Mouse (Mus musculus) adrenal gland, postnatal 36 days (tissue): ENCODE results near the gene Eaf2. TPM values are rescaled to one million over a fixed set of nuclear protein-coding genes. Genes with fewer than 3 reads are reported as not detected.
"Not testable (repeated sequence)": the region's sequence is repeated elsewhere in the genome, so short reads cannot be mapped to it uniquely, and the experiment has no call there.

Experiments used
- DNase-seq, 2 experiments: peaks; one replicate each; pipeline ENCODE4 v3.0.0; 2021; ENCODE audit warnings: mixed read lengths in 1 of 2
- total RNA-seq, 2 experiments: library from RNA; stranded (reverse); gene quantifications; 2 replicates each; pipeline ENCODE4 v1.2.3; 2021

Eaf2 gene
- total RNA-seq, 2 experiments from 2014 or later: 0.56 to 1.6 TPM

DNA sequence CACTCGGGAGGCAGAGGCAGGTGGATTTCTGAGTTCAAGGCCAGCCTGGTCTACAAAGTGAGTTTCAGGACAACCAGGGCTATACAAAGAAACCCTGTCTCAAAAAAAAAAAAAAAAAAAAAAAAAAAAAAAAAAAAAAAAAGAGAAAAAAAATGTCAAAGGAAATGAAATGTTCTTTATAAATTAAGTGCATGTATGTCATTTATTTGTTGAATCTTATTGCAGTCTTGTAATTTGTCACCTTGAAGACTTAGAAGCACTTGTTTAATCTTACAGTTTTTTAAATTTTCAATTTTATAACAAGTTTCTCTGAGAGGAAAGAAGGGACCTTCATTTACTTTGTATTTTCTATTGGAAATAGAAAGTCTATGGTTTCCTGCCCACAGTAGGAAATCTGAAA is 27.9 kb downstream of the Eaf2 start:
- not testable (repeated sequence) for DNase-seq

DNA sequence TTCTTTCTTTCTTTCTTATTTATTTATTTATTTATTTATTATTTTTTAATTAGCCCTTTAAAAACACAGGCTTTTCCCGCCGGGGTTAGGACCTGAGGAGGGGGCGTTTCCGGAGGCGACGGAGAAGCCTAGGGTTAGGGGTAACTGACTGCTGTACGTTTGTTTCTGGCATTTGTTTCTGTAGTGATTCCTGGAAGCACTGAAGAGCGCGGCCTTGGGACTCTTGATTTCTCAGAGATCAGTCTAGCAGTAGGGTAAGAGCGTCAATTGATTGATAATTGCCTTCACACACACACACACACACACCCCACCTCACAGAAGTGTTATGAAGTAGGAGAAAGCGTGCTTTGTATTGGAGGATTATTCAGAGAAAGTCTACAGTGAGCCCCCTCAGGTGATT is 46.0 kb downstream of the Eaf2 start:
- peak in 1 of 2 experiments; percentile 4 for DNase-seq

DNA sequence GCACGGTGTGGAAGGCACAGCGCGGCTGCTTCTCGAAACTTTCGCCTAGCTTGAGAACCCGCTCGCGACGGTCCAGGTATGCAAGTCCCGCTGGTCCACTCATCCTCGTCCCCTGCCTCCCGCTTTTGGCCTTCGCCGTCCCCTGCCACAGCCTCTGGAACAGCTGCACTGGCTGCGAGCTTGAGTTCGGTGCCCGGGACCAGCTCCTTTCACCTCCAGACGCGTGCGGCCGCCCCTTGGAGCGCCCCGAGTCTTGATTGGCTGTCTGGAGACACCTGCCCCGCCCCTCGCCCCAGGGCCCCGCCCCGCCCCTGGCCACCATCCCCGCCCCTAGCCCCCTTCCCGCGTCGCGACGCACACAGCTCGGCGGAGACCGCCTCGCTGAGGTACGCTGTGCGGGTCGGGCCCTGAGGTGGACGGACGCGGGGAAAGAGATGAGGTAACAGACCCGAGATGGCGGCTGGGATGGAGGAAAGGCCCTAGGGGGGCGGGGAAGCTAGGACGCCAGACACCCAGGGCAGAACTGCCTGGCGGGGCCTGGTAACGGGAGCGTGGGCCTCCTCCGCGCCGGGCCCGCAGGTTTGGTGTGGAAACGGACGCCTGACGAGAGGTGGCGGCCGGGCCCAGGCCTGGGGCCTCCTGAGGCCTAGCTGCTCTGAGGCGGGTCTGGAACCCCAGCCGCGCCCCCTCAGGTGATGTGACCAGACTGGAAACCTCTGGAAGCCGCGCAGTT is 46.6 kb downstream of the Eaf2 start, which contains the start of gene Iqcb1:
Gene Iqcb1, plus strand, starts transcription at position 332 of the 733 bp plus-strand sequence.
- peak; percentile 91 to 93 for DNase-seq

DNA sequence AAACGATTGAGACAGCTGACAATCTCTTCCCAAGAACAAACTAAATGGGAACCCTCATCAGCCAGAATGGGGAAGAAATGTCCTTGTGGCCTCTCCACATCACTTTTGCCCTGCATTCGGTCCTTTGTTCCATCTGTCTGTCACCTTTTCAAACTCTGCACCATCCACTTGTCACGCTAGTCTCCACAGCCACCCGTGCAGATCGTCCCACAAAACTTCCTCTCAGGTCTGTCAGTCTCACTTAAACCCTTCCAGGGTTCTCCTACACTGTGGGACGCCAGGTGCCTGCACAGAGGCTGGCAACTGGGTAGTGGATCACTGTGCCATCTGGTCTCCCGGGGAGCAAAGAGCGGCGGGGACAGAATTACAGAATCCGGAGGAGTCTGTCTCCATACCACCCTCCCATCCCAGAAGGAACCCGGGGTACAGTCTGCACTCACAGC is 47.2 kb downstream of the Eaf2 start:
- no peak for DNase-seq

DNA sequence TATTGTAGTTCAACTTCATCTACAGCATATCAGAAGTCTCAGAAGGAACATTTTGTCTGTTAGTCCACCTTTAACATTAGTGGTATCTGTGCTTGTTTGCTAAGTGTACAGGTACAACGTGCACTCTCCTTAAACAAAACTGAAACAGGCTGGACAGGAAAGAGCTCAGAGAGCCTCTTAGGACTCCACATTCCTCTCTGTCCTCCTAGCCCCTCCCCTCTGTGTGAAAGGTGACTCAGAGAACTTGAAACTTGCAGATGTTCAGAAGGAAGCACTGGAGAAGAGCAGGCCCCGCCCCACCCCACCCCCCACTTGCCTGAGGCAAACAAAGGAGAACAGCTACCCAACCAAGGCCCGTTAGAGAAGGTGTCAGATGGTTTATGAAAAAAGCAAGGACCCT is 53.3 kb downstream of the Eaf2 start:
- DNase-seq: peak in 1 of 2 experiments; percentile 11

DNA sequence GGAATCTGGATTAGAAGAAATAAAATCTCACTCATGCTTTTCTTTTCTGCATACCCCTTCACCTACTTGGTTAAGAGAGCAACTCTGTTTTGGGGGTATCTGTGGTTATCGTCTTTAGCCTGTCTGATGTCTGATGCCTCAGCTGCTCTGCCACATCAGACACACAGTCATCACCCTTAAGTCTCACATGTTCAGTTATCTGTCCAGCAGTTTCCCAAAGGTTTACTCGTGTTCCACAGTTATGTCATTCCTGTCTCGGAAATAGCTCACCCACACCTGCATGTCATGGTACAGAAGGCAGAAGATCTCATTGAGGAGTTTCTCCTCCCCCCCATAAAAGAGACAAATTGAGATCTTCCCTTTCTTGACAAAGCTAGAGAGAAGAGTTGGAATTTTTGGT is 54.1 kb downstream of the Eaf2 start:
- DNase-seq: no peak

DNA sequence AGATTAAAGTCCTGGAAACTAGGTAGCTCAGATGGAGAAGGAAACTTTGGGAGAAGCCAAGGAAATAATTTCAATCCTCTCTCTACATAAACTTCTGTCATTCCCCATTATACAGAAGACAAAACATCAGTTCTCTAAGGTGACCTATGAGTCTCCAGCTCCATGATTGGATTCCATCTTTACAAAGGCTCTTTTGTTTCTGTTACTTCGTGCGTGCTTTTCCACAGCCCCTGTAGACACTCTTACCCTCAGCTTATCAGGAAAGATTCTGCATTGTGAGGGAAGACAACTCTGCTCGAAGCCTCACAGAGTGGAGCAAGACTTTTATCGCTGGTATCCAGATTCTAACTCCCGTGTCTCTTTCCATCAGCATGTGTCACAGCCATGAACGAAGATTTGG is 54.8 kb downstream of the Eaf2 start:
- DNase-seq: no peak

DNA sequence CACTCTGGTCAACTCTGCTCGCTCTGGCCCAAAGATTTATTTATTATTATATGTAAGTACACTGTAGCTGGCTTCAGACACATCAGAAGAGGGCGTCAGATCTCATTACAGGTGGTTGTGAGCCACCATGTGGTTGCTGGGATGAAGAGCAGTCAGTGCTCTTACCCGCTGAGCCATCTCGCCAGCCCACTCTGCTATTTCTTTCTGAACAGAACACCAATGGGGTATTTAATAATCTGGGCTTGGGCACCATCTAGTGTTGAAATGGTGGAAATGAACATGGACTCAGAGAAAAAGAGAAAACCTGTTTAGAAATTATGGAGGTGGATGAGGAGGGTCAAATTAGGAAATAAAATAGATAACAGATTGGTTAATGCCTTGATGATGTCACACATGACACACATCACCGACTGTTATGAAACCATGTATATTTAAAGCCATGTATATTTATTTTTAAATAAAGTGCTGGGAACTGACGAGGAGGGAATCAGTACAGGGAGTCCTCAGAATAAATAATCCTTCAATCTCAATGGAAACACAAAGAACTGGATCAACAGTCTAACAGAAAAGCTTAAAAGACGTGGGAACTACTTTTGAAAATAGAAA is 57.4 kb downstream of the Eaf2 start:
- DNase-seq: peak; percentile 63

DNA sequence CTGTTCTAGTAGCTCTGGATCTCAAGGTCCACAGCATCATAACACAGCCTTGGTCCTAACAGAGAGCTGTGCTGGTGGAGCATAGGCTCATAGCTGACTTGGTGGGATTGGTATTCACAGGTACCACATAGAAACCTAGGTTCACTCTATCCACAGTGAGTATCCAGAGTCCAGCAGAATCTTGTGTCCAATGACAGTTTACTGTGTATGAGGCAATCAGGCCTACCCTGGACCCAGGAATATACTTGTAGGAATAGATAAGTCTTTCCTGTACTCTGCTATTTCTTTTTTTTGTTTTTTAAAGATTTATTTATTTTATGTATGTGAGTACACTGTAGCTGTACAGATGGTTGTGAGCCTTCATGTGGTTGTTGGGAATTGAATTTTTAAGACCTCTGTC is 57.9 kb downstream of the Eaf2 start:
- no peak for DNase-seq

DNA sequence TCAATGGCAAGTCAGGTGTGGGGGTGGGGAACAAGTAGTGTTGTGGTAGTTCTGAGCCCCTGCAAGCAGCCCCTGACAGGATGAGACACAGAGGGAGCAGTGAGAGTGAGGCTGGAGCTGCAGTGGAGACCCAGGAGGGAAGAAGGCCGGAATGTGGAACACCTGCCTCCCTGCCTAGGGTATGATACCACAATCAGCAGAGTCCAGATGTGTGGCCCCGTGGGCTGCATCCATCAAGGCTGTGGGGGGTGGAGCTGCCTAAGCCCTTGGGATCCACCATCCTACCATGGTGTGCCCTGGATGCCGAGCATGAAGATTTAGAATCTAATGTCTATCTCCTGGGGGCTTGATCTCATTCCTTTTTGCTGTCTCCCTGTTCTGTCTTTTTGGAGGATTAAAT is 61.1 kb downstream of the Eaf2 start:
- no peak for DNase-seq

DNA sequence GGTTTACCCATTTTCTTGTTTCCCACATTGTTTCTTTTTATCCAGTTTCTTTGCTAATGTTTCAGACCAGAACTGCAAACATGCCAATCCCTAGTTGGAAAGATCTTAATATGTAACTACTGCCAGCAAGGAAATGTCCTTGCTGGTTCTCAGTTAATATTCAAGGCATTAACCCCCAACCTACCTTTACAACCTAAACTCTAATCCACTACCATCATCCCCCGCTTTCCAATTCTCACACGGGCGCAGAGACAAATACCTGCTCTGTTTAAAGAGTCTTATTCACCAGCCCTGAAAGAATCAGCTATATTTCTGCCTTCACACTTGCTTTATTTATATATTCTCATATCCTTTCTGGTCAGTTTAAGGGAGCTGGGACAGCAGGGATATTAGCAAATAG is 66.2 kb downstream of the Eaf2 start:
- no peak for DNase-seq

DNA sequence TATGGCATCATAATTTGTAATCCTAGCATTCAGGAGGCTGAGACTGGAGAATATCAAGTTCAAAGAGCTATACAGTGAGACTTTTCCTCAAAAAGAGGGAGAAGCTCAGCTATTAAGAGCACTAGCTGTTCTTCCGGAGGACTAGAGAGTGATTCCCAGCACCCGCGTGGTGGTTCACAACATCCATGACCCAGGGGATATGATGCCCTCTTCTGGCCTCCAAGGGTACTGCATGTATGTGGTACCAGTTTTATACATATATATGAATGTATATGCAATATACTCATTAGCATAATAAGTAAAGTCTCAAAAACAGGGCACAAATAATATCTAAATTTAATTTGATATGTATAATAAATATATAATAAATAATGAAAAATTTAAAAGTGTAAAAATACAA is 72.4 kb downstream of the Eaf2 start:
- no peak for DNase-seq

DNA sequence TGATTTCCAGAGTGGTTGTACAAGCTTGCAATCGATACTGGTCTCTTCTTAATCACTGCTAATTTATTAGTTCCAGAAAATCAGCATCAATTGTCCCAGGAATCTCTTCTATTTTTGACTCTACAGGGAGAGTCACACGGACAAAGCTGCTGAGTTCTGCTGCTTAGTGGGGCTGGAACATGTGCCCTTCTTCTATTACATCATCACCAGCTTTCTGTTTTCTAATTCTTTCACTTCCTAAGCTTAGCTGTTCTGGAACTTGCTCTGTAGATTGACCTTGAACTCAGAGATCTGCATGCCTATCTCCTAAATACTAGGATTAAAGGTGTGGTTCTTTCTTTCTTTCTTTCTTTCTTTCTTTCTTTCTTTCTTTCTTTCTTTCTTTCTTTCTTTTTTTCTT is 76.5 kb downstream of the Eaf2 start:
- no peak for DNase-seq

DNA sequence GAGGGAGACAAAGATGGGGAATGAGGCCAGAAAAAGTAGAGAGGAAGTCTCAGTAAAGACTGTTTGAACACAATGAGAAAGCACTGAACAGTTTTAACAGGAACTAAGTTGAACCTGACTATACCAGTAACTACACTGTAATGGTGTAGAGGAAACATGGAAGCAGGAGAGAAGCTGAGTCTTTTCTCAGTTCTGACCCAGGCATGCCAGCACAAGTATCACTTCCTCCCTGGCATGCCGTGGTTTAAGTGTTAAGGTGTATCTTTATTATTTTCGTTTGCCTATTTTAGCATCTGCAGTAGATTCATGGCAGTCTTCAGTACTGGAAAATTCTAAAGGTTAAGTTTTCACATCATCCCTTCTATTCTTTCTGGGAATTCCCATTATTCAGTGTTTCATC is 79.8 kb downstream of the Eaf2 start:
- DNase-seq: no peak

DNA sequence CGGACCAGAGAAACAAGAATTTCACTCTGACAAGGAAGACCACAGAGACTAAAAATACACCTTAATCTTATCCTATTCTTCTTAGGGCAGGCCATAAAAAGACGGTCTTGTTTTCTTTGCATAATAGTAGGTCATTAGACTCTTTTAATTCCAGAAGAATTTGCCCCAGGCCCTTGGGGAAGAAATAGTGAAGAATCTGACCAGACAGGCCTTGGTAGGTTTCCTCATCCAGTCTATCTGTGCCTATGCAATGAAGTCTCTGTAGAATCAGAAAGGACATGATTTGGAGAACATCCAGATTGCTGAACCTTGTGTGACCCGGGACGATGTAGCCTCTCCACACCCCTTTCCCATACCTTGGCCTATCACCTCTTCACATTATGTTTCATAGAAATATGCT is 84.6 kb downstream of the Eaf2 start:
- no peak for DNase-seq

DNA sequence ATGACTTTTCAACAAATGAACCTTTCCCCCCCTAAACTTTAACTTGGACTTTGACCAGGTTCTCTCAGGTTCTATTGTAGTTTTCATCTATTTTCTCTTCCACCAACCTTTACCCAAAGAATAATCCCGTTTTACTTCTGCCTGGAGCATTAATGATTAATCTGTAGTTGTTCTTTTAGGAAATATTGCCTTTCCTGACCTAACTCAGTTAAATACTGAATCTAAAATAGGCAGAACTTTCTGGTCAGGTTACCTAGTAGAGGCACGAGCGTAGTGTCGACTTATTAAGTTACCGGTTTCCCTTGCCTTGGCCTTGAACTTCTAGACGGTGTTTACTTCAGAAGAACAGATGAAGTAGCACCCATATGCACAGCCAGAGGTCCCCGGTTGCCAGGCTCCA is 88.3 kb downstream of the Eaf2 start:
- DNase-seq: no peak

DNA sequence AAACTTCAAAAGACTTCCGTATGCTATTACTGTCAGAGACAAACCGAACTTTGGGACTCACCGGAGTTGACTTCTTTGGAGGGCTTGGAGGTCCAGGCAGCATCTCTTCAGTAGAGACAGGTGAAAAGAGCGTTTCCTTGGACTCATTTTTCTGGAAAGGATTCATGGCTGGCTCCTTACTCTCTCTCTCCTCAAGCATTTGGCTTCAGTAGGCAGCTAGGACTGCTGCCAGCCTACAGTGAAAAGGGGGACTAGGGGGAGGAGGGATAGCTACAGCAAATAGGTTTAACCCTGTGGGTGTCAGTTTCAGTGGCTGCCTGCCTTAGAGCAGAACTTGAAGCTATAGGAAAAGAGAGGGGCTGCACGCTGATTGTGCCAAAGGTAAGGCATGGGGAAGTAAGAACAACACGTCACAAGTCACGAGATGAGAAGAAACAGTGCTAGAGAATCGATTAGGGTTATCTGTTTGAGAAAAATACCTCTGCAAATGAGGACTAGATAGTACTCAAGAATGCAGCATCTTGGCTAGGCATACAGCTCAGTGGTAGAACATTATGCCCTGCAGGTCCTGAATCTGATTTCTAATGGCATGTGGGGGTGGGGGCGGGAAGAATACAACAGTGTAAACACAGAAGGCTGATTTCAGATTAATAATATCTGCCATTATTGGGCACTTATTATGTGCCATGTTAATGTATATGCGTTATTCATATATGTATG is 90.0 kb downstream of the Eaf2 start, which contains the start of gene Slc15a2:
Gene Slc15a2, minus strand, starts transcription at position 369 of the 720 bp plus-strand sequence.
- no peak for DNase-seq

DNA sequence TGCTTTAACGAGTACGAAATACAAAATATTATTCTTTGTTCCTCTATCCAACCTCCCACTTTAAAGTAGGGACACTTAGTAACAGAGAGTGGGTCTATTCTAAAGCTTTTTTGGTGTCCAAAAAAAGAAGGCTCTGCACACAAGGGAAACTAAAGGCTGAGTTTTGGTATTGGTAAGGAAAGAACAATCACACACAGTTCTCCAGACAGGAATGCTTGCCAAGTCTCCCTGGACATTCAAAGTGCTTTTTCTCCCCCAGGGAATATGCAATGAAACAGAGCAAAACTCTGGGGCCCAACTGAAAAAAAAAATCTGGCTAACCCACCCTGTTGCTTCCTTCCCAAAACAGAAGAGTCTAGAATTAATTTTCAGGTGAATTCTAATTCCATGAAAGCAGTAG is 90.7 kb downstream of the Eaf2 start:
- no peak for DNase-seq

DNA sequence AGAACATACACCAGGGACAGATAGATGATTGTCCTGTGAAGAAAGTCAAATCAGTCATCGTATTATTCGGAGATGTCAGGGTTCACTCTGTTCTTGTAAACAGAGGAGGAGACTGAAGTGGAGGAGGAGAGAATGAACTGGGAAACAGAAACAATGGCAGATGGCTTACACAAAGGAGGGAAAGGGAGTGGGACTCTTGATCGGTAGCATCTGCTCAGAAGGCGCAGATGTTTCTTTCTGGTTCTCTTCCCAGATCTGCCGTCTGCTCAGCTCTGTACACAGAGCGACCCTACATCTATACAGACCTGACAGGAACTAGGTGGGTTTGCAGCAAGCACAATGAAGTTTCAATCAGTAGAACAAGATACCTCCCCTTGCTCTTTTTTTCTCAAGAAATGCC is 99.1 kb downstream of the Eaf2 start:
- DNase-seq: no peak

DNA sequence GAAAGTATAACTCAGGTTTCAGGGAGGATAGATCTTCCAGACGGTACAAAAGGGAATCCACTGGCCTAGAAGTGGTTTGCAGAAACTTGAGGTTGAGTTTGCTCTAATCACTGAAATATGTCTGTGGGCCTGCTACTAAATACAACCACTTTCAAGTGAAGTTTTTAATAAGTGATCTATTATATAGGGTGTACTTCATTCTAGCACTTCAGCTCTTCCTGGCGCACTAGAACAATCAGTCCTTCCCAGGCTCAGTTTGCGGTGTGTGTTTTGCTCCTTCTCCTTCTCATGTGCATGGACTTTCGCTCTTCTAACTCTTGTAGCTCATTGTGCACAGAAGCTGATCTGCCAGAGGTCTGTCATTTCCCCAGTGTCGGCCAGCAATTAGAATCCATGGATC is 101.8 kb downstream of the Eaf2 start:
- no peak for DNase-seq

DNA sequence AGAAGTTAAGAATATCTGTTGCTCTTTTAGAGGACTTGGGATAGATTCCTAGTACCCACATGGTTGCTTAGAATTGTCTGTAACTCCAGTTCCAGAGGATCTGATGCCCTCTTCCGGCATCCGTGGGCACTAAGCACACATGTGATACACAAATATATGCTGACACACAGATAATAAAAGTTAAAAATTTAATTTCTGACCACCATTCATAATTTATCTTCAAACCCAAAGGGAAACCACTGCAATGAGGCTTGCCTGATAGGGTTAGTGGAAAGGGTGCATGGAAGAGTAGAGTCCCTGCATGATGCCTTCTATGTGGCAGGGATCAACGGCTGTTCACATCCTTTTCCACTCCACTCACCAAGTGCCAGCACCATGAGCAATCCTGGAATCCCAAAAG is 103.1 kb downstream of the Eaf2 start:
- DNase-seq: no peak

DNA sequence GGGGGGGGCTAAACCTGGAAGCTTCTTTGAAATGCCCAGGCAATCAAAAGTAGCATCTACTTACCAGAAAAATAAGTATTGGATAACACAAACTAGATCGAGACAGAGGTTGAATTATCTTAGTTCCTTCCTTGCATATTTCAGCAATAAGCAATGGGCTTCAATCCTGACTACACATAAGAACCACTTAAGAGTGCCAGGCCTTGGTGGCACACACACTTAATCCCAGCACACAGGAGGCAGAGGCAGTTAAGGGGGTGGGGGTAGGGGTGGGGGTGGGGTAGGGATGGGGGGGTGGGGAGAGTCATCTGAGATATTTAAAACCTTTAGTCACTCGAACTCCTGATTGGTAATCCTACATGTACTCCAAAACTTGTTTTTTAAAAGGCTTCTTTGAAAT is 103.6 kb downstream of the Eaf2 start:
- DNase-seq: no peak

DNA sequence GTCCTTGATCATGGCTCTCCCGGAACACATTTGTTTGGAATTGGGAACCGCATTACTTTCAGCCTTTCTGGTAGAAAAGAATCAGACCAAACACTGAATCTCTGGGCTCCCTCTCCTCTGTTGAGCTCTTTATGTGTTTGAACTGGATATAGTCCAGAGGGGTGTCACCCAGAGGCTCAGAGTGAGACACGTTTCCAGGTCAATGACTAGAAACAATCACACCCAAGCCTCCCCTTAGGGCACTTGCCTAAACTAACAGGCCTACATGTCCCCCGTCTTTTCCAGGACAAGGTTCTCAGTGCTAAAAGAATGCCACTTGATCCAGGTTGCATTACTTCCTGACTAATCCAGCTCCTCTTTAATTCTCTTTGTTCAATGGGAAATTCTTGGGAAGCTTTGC is 104.0 kb downstream of the Eaf2 start:
- no peak for DNase-seq
